Mouse (Mus musculus) midbrain, postnatal 0 days (tissue): ENCODE results near the gene Tjp2. TPM values are rescaled to one million over a fixed set of nuclear protein-coding genes. Genes with fewer than 3 reads are reported as not detected.

Source experiments
- ATAC-seq: fragments of 200-750 bp; cut with Nextera tagmentation; 2 replicates; pipeline ENCODE4 v1.8.0; 2017; ENCODE audit warnings: moderate number of reproducible peaks, mild to moderate bottlenecking, moderate TSS enrichment, moderate library complexity; ENCODE audit not compliant: low FRiP score
- DNase-seq: peaks from one replicate; pipeline ENCODE4 v3.0.0-alpha.2; 2015; ENCODE audit warnings: low spot score
- H3K27ac ChIP-seq: fragments of 300-500 bp; sonication (generic); 2 replicates; pipeline ENCODE4 v1.5.1; 2014; ENCODE audit warnings: low read depth, mild to moderate bottlenecking, low read length, mixed read lengths
- H3K27me3 ChIP-seq: fragments of 300-500 bp; sonication (generic); 2 replicates; pipeline ENCODE4 v1.6.1; 2014; ENCODE audit warnings: low read length, control low read depth, mixed read lengths; ENCODE audit not compliant: insufficient read depth
- H3K36me3 ChIP-seq: fragments of 300-500 bp; sonication (generic); 2 replicates; pipeline ENCODE4 v1.6.1; 2014; ENCODE audit warnings: low read length, control low read depth, mixed read lengths; ENCODE audit not compliant: insufficient read depth
- H3K4me1 ChIP-seq: fragments of 300-500 bp; sonication (generic); 2 replicates; pipeline ENCODE4 v1.6.1; 2014; ENCODE audit warnings: mild to moderate bottlenecking, control low read depth, antibody characterized with exemption, low read length, mixed read lengths; ENCODE audit not compliant: insufficient read depth
- H3K4me2 ChIP-seq: fragments of 300-500 bp; sonication (generic); 2 replicates; pipeline ENCODE4 v1.6.1; 2014; ENCODE audit warnings: low read depth, mild to moderate bottlenecking, low read length, mixed read lengths; ENCODE audit not compliant: poor library complexity, severe bottlenecking
- H3K4me3 ChIP-seq: fragments of 300-500 bp; sonication (generic); 2 replicates; pipeline ENCODE4 v1.5.1; 2014; ENCODE audit warnings: low read depth, mild to moderate bottlenecking, low read length, moderate library complexity
- H3K9ac ChIP-seq: fragments of 300-500 bp; sonication (generic); replicated peaks from 2 replicates; pipeline ENCODE4 v1.6.1; 2014; ENCODE audit warnings: mild to moderate bottlenecking, low read length, moderate library complexity, mixed read lengths; ENCODE audit not compliant: poor library complexity, severe bottlenecking
- H3K9me3 ChIP-seq: fragments of 300-500 bp; sonication (generic); 2 replicates; pipeline ENCODE4 v1.6.1; 2016; ENCODE audit warnings: low read length, control low read depth
- CTCF ChIP-seq: IDR thresholded peaks from 2 replicates; pipeline ENCODE4 v1.5.1; 2016; ENCODE audit warnings: antibody characterized with exemption, mild to moderate bottlenecking
- WGBS: fragments of 180-500 bp; shearing (Covaris S2); extraction: QIAGEN DNeasy Blood & Tissue Kit; methylation state at CpG from one replicate; pipeline ENCODE4 v1.1.7; 2014; 5-methylcytosine and 5-hydroxymethylcytosine counted together
- polyA plus RNA-seq: library from polyadenylated mRNA; unstranded; fragments of >200 nt; fragmentation: Nextera tagmentation; extraction: Ambion mirVana; gene quantifications from 2 replicates; pipeline ENCODE4 v1.2.1, GENCODE M21; 2015
- total RNA-seq: library from RNA; depleted of rRNA; stranded (reverse); fragments of >200 nt; gene quantifications from 2 replicates; pipeline ENCODE4 v1.2.3, GENCODE M21; 2014

The Tjp2 gene
- total and polyA plus RNA-seq, 2 experiments from 2014 or later = 11.2 to 18.7 TPM

DNA sequence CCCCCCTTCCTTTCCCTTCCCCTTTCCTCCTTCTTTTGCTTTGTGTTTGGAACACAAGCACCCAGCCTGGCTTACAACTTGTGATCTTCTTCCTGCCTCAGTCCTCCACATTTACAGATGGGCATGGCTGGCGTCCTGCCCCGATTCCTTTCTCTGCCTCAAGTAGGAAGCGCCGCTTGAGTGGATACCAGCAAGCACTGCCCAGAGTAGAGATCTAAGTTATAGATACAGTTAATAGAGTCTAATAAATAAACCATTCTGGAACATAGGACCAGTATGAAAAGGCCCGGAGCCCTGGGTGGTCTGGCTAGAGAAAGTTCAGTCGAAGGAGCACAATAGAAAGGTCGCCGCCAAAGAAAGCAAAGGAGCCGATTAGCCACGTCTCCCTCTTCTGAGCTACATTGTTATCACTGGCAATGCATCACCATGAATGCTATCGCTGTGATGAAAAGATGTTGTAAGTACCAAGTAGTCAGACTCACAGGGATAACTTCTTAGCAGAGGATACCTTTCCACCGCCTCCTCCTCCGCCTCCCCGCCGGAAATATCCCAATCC lies 41.1 kb downstream of the Tjp2 start:
- DNase-seq = no peak

DNA sequence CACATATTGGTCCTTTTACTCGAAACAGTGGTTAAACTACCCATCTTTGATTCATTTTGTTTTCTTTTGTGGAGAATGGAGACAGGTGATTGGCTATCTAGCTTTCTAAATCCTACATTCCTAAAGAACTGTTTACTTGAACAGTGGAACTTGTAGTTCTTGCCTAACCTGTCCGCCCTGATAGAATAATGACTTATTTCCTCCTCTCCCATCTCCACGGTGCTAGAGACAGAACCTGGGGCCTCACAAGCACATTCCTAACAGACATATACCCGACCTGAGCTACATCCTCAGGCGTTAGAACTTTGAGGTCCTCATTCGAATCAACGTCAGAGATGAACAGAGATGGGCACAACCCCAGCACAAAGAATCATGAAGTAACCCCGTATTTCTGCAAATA lies 44.4 kb downstream of the Tjp2 start:
- H3K4me2 ChIP-seq = no peak overlapping the region
- no peaks in the 10 kb centered on the region for H3K9me3 ChIP-seq
- no peak overlapping the region for H3K9ac ChIP-seq
- no peak overlapping the region for H3K4me3 ChIP-seq
- WGBS = 81% methylated on average over 8 of the region's 8 CpGs
- H3K36me3 ChIP-seq = no peaks in the 10 kb centered on the region
- ATAC-seq (no peak), DNase-seq (no peak)
- no peaks in the 10 kb centered on the region for H3K4me1 ChIP-seq
- no peaks in the 10 kb centered on the region for H3K27me3 ChIP-seq
- TF ChIP-seq CTCF = no peak
- no peak overlapping the region for H3K27ac ChIP-seq

More for the DNA sequence above, 41.1 kb downstream of the Tjp2 start:
- H3K36me3 ChIP-seq = no peaks in the 10 kb centered on the region
- H3K4me1 ChIP-seq = no peaks in the 10 kb centered on the region
- H3K9me3 ChIP-seq = no peaks in the 10 kb centered on the region
- H3K27ac ChIP-seq = no peak overlapping the region
- H3K9ac ChIP-seq = no peak overlapping the region
- ATAC-seq = no peak
- no peak for TF ChIP-seq CTCF
- H3K27me3 ChIP-seq = no peaks in the 10 kb centered on the region
- no peak overlapping the region for H3K4me2 ChIP-seq
- H3K4me3 ChIP-seq = no peak overlapping the region
- 62% methylated on average over 15 of the region's 15 CpGs for WGBS

DNA sequence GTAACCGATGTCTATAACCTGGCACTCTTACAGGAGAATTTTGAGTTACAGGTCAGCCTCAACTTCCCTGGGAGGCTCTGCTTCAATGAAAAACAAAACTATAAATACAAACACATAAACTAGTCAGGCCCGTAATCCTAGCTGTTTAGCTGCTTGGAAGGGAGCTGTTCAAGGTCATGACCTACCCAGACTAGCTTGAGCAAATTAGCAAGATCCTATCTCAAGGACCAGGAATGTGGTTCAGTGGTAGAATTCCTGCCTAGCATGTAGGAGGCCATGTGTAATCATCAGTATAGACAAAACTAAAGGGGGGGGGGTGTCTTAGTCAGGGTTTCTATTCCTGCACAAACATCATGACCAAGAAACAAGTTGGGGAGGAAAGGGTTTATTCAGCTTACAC lies 46.7 kb downstream of the Tjp2 start:
- ATAC-seq (no peak), DNase-seq (no peak)
- H3K9me3 ChIP-seq = no peaks in the 10 kb centered on the region
- H3K4me2 ChIP-seq = no peak overlapping the region
- H3K9ac ChIP-seq = no peak overlapping the region
- peaks cover 2% of the 10 kb centered on the region; the same call in 1 of the 2 replicates for H3K4me1 ChIP-seq
- H3K27ac ChIP-seq = no peak overlapping the region
- H3K27me3 ChIP-seq = no peaks in the 10 kb centered on the region
- TF ChIP-seq CTCF = no peak
- no peak overlapping the region for H3K4me3 ChIP-seq
- WGBS = 92% methylated on average over 2 of the region's 2 CpGs
- H3K36me3 ChIP-seq = no peaks in the 10 kb centered on the region

DNA sequence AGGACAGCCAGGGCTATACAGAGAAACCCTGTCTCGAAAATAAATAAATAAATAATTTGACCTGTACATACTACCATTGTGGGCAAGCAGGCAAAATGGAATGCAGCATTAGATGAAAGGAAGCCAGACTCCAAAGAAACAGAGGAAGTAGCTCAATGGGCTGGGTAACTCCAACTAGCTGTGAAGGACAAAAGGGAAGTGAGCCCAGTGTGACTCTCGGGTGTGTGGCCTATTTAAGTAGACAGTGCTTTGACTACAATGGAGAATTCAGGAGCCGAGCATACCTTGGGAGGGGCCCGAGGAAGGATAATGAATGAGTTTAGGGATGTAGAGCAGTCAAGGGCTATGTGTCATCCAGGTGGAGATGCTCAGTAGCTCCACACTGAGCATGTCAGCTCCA lies 48.1 kb downstream of the Tjp2 start:
- TF ChIP-seq CTCF = no peak
- Histone ChIP-seq H3K27ac (no peak overlapping the region), H3K4me2 (no peak overlapping the region), H3K9ac (no peak overlapping the region), H3K27me3 (no peaks in the 10 kb centered on the region), H3K9me3 (no peaks in the 10 kb centered on the region), H3K4me1 (peaks cover 2% of the 10 kb centered on the region; the same call in 1 of the 2 replicates), H3K4me3 (no peak overlapping the region), H3K36me3 (no peaks in the 10 kb centered on the region)
- no peak for DNase-seq
- ATAC-seq = no peak
- 77% methylated on average over 4 of the region's 4 CpGs for WGBS

DNA sequence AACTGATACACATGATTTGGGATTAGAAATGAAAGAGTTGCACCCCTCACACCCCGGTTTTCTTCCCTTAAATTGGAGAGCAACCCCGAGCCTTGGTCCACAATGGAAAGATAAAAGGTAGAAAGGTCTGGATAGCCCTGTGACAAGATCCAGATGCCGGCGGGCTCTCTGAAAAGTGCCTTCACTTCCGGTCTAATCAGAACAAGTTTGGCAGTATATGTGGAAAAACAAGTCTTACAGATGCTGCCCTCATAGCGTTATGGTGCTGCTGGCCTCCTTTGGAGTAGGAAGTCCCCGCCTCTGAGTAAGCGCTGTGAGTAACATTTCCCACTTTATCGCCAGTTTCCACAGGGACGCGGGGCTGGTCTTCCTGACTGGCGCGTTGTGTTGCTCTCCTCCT lies 49.9 kb downstream of the Tjp2 start:
- Histone ChIP-seq H3K4me1 (peaks cover 2% of the 10 kb centered on the region; the same call in 1 of the 2 replicates), H3K4me3 (peak overlapping the region; percentile 62), H3K36me3 (no peaks in the 10 kb centered on the region), H3K27ac (no peak overlapping the region), H3K4me2 (peak overlapping the region; percentile 71), H3K9ac (peak overlapping the region; percentile 69; the same call in 1 of the 2 replicates), H3K27me3 (no peaks in the 10 kb centered on the region), H3K9me3 (no peaks in the 10 kb centered on the region)
- 8% methylated on average over 13 of the region's 13 CpGs for WGBS
- TF ChIP-seq CTCF = no peak
- no peak for ATAC-seq
- no peak for DNase-seq

DNA sequence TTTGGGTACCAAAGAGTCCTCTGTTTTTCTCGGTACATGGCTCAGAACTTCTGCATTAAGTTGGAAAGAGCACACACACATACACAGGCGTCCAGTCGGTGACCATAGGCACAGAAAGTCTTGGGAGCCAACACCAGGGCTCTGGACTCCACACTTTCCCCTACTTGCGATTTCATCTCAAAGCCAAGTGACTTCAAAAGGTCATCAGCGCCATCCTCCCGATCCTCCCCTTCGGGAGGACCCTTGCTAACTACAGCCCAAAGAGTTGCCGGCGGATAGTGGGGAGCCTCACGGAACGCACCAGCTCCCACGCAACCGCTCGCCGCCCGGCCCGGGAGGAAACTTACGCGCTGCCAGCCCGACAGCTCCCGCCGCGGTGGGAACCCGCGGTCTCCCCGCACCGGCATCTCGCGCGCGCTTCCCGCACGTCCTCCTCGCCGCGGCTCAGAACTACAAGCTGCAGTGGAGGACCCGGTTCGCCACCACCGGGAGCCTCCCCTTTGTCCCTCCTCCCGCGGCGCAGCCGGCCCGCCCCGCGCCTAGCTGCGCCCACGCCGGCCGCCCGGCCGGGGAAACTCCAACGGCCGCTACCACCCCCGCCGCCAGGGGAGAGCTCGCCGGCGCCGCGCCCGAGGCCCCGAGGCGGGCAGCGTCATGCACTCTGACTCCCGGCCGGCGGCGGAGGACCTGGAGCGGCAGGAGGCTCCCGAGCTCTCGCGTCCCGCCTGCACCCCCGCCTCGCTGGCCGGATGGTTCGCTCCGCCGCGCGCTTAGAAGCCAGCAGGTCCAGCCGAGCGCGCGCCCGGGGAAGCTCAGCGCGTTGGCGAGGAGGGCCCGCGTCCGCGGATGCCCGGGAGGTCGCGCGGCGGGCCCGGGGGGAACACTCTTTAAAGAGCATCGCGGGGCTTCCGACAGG lies 51.0 kb downstream of the Tjp2 start:
- TF ChIP-seq CTCF = 0 out of 2 replicates have a peak, but pooled peaks have one; percentile 14
- peaks cover 2% of the 10 kb centered on the region; the same call in 1 of the 2 replicates for H3K4me1 ChIP-seq
- peak; percentile 87 for ATAC-seq
- 0% methylated on average over 70 of the region's 103 CpGs for WGBS
- H3K9ac ChIP-seq = peak overlapping the region; percentile 69
- peak overlapping the region; percentile 71 for H3K4me2 ChIP-seq
- H3K27ac ChIP-seq = peak overlapping the region; percentile 73
- no peaks in the 10 kb centered on the region for H3K27me3 ChIP-seq
- H3K9me3 ChIP-seq = no peaks in the 10 kb centered on the region
- DNase-seq = peak; percentile 89
- no peaks in the 10 kb centered on the region for H3K36me3 ChIP-seq
- peak overlapping the region; percentile 62 for H3K4me3 ChIP-seq
